Mouse (Mus musculus): Measurements from ENCODE around the gene C87436.
A peak's percentile ranks its signal among the peaks of the same experiment; 100 is the strongest.

Gene C87436

DNA sequence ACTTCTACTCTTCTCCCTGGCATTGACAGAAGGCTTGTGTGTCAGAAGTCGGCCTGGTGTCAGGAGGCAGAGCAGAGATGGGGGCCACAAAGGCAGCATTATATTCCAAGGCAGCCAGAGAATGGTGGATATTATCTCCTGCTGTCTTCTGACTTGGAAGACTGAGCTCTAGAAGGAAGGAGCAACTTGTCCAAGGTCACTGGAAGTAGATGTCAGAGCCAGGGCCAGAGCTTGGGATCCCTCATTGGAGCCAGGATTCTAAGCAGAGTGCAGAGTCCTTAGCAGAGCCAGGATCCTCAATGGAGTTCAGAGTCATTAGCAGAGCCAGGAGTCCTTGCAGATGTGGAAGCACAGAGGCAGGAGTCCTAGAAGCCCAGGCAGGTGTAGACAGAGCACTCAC is 77.8 kb downstream of the C87436 start:
- no peak for DNase-seq

DNA sequence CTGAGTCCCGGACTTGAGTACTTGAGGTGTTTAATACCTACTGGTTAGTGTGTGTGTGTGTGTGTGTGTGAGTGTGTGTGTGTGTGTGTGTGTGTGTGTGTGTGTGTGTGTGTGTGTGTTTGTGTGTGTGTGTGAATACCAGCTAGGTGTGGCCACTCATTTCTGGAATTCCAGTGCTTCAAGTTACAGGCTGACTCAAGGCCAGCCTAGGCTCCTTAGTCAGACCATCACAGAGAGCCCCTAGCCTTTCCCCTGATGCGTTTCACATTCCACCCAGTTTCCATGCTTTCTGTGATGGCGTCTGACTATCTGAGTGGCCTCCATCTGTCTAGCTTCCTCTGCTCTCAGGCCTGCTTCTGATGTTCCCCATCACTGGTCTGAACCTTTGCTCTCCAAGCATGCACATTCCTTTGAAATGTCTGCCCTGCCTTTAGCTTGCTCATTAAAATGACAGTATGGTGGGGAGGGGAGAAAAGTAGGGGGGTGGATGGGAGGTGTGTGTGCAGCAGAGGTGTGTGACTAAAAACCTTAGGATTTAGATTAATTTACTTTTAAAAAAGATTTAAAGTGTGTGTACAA is 81.7 kb downstream of the C87436 start:
- DNase-seq, result no peak

DNA sequence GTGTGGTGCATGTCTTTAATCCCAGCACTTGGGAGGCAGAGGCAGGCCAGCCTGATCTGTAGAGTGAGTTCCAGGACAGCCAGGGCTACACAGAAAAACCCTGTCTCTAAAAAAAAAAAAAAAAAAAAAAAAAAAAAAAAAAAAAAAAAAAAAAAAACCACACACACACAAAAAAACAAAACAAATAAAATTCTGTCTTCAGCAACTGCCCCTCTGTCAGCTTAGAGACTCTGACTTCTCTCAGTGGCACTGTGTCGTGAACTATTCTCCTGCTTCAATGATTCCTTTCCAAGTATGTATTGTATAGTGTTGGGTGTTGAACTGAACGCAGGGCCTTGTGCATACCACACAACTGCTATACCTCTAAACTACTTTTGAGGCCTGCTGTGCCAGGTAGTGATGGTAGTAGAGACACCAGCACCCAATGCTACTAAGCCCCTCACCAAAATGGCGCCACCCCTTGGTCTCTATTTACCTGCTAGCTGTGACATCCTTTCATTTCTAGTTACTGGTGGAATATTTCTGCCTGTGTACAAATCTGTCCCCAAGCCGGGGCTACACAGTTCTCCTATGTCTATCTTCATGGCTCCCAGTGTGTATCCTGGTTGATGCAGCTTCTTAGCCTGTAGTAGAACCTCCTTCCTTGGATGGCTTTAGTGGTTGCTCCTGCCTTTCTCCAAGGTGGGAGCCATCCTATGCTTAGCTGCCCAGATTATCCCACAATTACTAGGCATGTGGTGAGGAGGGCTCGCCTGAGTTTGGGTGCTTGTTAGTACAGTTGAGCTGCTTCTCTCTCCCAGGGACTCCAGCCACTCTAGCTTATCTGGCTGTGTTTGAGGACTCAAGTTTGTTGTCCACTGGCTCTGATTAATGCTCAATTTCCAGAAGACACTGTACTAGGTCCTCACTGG is 84.1 kb downstream of the C87436 start:
- peak; percentile 16 to 18 for DNase-seq

All from cerebellum, postnatal 14 days (tissue).